Mouse (Mus musculus): ENCODE data around the gene Slc35b3. TPM values are rescaled to one million over a fixed set of nuclear protein-coding genes. Genes with fewer than 3 reads are reported as not detected.

Gene Slc35b3
- polyA plus RNA-seq, 1 experiment from 2014 or later: 37.7 TPM

- no peak for ATAC-seq (ENCODE audit: low FRiP score, low read depth)
- Histone ChIP-seq H3K4me1 (no peaks in the 10 kb centered on the region), H3K36me3 (peaks cover 69% of the 10 kb centered on the region), H3K9me3 (no peaks in the 10 kb centered on the region), H3K9ac (no peak overlapping the region), H3K27me3 (no peaks in the 10 kb centered on the region), H3K4me2 (replicated peaks) (no peak overlapping the region), H3K4me3 (no peak overlapping the region), H3K27ac (no peak overlapping the region)
- 93% methylated on average over 10 of the region's 10 CpGs for WGBS
These were observed 24.7 kb downstream of the Slc35b3 start for GRCm38 (mm10) chr13:38935856-38936446.

- Histone ChIP-seq H3K27ac (no peak overlapping the region), H3K4me1 (no peaks in the 10 kb centered on the region), H3K9me3 (no peaks in the 10 kb centered on the region), H3K4me2 (replicated peaks) (no peak overlapping the region), H3K4me3 (no peak overlapping the region), H3K27me3 (no peaks in the 10 kb centered on the region), H3K36me3 (peaks cover 33% of the 10 kb centered on the region), H3K9ac (no peak overlapping the region)
- WGBS: 89% methylated on average over 15 of the region's 15 CpGs
- ATAC-seq (ENCODE audit: low FRiP score, low read depth): no peak
These were observed 30.7 kb downstream of the Slc35b3 start for GRCm38 (mm10) chr13:38929843-38930578.

GRCm38 (mm10) chr13:38922676-38923075, 38.0 kb downstream of the Slc35b3 start:
- Histone ChIP-seq H3K9ac (no peak overlapping the region), H3K36me3 (no peaks in the 10 kb centered on the region), H3K4me3 (no peak overlapping the region), H3K4me1 (peaks cover 7% of the 10 kb centered on the region; the same call in 1 of the 2 replicates), H3K9me3 (no peaks in the 10 kb centered on the region), H3K27ac (no peak overlapping the region), H3K27me3 (no peaks in the 10 kb centered on the region), H3K4me2 (replicated peaks) (no peak overlapping the region)
- 61% methylated on average over 3 of the region's 3 CpGs for WGBS
- ATAC-seq (ENCODE audit: low FRiP score, low read depth): no peak

- Histone ChIP-seq H3K27ac (no peak overlapping the region), H3K27me3 (no peaks in the 10 kb centered on the region), H3K36me3 (no peaks in the 10 kb centered on the region), H3K4me2 (replicated peaks) (no peak overlapping the region), H3K9me3 (no peaks in the 10 kb centered on the region), H3K4me3 (no peak overlapping the region), H3K9ac (no peak overlapping the region), H3K4me1 (peaks cover 10% of the 10 kb centered on the region; the same call in 1 of the 2 replicates)
- ATAC-seq (ENCODE audit: low FRiP score, low read depth): no peak
- 81% methylated on average over 1 of the region's 1 CpGs for WGBS
These were observed 39.4 kb downstream of the Slc35b3 start for GRCm38 (mm10) chr13:38921306-38921705.

GRCm38 (mm10) chr13:38918188-38918885, 42.3 kb downstream of the Slc35b3 start:
- H3K27me3 ChIP-seq: no peaks in the 10 kb centered on the region
- H3K27ac ChIP-seq: no peak overlapping the region
- H3K9ac ChIP-seq: no peak overlapping the region
- no peak overlapping the region for H3K4me2 ChIP-seq (replicated peaks)
- 48% methylated on average over 9 of the region's 9 CpGs for WGBS
- ATAC-seq (ENCODE audit: low FRiP score, low read depth): no peak
- H3K4me3 ChIP-seq: no peak overlapping the region
- no peaks in the 10 kb centered on the region for H3K36me3 ChIP-seq
- peaks cover 10% of the 10 kb centered on the region; the same call in 1 of the 2 replicates for H3K4me1 ChIP-seq
- no peaks in the 10 kb centered on the region for H3K9me3 ChIP-seq

GRCm38 (mm10) chr13:38917556-38917955, 43.1 kb downstream of the Slc35b3 start:
- no peak overlapping the region for H3K27ac ChIP-seq
- H3K9ac ChIP-seq: no peak overlapping the region
- H3K9me3 ChIP-seq: no peaks in the 10 kb centered on the region
- WGBS: 44% methylated on average over 5 of the region's 5 CpGs
- H3K27me3 ChIP-seq: no peaks in the 10 kb centered on the region
- peaks cover 10% of the 10 kb centered on the region; the same call in 1 of the 2 replicates for H3K4me1 ChIP-seq
- no peak overlapping the region for H3K4me3 ChIP-seq
- H3K4me2 ChIP-seq (replicated peaks): no peak overlapping the region
- H3K36me3 ChIP-seq: no peaks in the 10 kb centered on the region
- no peak for ATAC-seq (ENCODE audit: low FRiP score, low read depth)

- H3K27ac ChIP-seq: no peak overlapping the region
- H3K9me3 ChIP-seq: no peaks in the 10 kb centered on the region
- H3K4me1 ChIP-seq: peaks cover 10% of the 10 kb centered on the region; the same call in 1 of the 2 replicates
- H3K36me3 ChIP-seq: no peaks in the 10 kb centered on the region
- no peak overlapping the region for H3K4me3 ChIP-seq
- no peak overlapping the region for H3K4me2 ChIP-seq (replicated peaks)
- ATAC-seq (ENCODE audit: low FRiP score, low read depth): no peak
- H3K9ac ChIP-seq: no peak overlapping the region
- 66% methylated on average over 6 of the region's 6 CpGs for WGBS
- H3K27me3 ChIP-seq: no peaks in the 10 kb centered on the region
These were observed 45.9 kb downstream of the Slc35b3 start for GRCm38 (mm10) chr13:38914771-38915170.

GRCm38 (mm10) chr13:38892364-38892763, 68.3 kb downstream of the Slc35b3 start:
- no peak overlapping the region for H3K27ac ChIP-seq
- H3K4me2 ChIP-seq (replicated peaks): no peak overlapping the region
- no peaks in the 10 kb centered on the region for H3K4me1 ChIP-seq
- no peaks in the 10 kb centered on the region for H3K27me3 ChIP-seq
- H3K36me3 ChIP-seq: no peaks in the 10 kb centered on the region
- ATAC-seq (ENCODE audit: low FRiP score, low read depth): no peak
- no peak overlapping the region for H3K4me3 ChIP-seq
- no peak overlapping the region for H3K9ac ChIP-seq
- 52% methylated on average over 3 of the region's 3 CpGs for WGBS
- no peaks in the 10 kb centered on the region for H3K9me3 ChIP-seq
